Mouse (Mus musculus) midbrain, embryonic 14.5 days (tissue): Measurements from ENCODE around the gene Nbea. TPM values are rescaled to one million over a fixed set of nuclear protein-coding genes. Genes with fewer than 3 reads are reported as not detected.

ENCODE experiments used
- ATAC-seq: fragments of 200-750 bp; cut with Nextera tagmentation; 2 replicates; pipeline ENCODE4 v1.8.0; 2017; ENCODE audit warnings: moderate number of reproducible peaks, moderate library complexity; ENCODE audit not compliant: low FRiP score, low TSS enrichment
- DNase-seq: peaks from one replicate; pipeline ENCODE4 v3.0.0-alpha.2; 2015
- H3K27ac ChIP-seq: fragments of 300-500 bp; sonication (generic); replicated peaks from 2 replicates; pipeline ENCODE4 v1.5.1; 2014; ENCODE audit warnings: mild to moderate bottlenecking, low read depth, low read length, moderate library complexity
- H3K27me3 ChIP-seq: fragments of 300-500 bp; sonication (generic); 2 replicates; pipeline ENCODE4 v1.6.1; 2014; ENCODE audit warnings: low read length, control low read depth, mixed read lengths; ENCODE audit not compliant: control insufficient read depth, insufficient read depth
- H3K36me3 ChIP-seq: fragments of 300-500 bp; sonication (generic); 2 replicates; pipeline ENCODE4 v1.6.1; 2014; ENCODE audit warnings: low read length, control low read depth; ENCODE audit not compliant: control insufficient read depth, insufficient read depth
- H3K4me1 ChIP-seq: fragments of 300-500 bp; sonication (generic); 2 replicates; pipeline ENCODE4 v1.6.1; 2014; ENCODE audit warnings: mild to moderate bottlenecking, antibody characterized with exemption, low read length, control low read depth; ENCODE audit not compliant: control insufficient read depth, insufficient read depth
- H3K4me2 ChIP-seq: fragments of 300-500 bp; sonication (generic); 2 replicates; pipeline ENCODE4 v1.6.1; 2014; ENCODE audit warnings: mild to moderate bottlenecking, low read length, moderate library complexity
- H3K4me3 ChIP-seq: fragments of 300-500 bp; sonication (generic); replicated peaks from 2 replicates; pipeline ENCODE4 v1.5.1; 2014; ENCODE audit warnings: low read depth, low read length
- H3K9ac ChIP-seq: fragments of 300-500 bp; sonication (generic); replicated peaks from 2 replicates; pipeline ENCODE4 v1.6.1; 2014; ENCODE audit warnings: mild to moderate bottlenecking, low read length, moderate library complexity
- H3K9me3 ChIP-seq: fragments of 300-500 bp; sonication (generic); 2 replicates; pipeline ENCODE4 v1.6.1; 2016; ENCODE audit warnings: low read length, control low read depth, mixed read lengths; ENCODE audit not compliant: control insufficient read depth
- WGBS: fragments of 180-500 bp; shearing (Covaris S2); extraction: QIAGEN DNeasy Blood & Tissue Kit; methylation state at CpG from one replicate; pipeline ENCODE4 v1.1.7; 2014; 5-methylcytosine and 5-hydroxymethylcytosine counted together
- polyA plus RNA-seq: library from polyadenylated mRNA; unstranded; fragments of >200 nt; fragmentation: Nextera tagmentation; extraction: Ambion mirVana; gene quantifications from 2 replicates; pipeline ENCODE4 v1.2.1, GENCODE M21; 2014

Gene Nbea
- polyA plus RNA-seq, 1 experiment from 2014 or later, result 106 TPM

DNA sequence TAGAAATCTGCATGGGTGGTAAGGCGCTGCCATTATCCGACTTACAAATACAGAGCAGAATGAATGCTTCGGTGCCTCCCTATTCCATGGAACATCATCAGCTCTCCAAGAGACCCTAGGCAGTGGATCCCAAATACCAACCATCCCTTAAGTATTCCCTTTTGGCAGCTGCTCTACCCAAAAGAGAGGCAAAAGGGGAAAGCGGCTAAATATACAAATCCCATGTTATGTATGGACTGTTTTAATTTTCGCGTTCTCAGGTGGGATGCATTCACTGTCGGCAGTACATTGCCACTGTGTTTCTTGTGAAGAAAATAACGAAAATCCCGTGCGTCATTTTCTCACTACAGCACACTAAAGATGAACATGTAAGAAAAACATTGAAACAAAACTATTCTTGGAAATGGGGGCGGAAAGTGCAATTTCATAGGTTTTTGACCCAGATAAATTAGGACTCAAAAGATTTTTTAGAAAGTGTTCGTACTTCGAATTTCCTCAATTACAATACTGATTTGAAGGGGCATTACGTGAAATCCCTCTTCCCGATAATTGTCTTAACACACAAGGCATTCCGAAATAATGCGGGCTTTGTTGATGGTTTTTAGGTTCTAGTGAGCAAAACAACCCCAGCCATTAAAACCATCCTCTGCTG lies 396.5 kb downstream of the Nbea start:
- peak overlapping the region; percentile 97 for H3K9ac ChIP-seq
- no peaks in the 10 kb centered on the region for H3K9me3 ChIP-seq
- DNase-seq (peak; percentile 71), ATAC-seq (no peak)
- H3K27me3 ChIP-seq, result no peaks in the 10 kb centered on the region
- peak overlapping the region; percentile 48 for H3K4me3 ChIP-seq
- H3K4me2 ChIP-seq, result peak overlapping the region; percentile 81
- WGBS, result 4% methylated on average over 17 of the region's 17 CpGs
- no peaks in the 10 kb centered on the region for H3K36me3 ChIP-seq
- H3K27ac ChIP-seq, result peak overlapping the region; percentile 99
- H3K4me1 ChIP-seq, result peaks cover 22% of the 10 kb centered on the region

DNA sequence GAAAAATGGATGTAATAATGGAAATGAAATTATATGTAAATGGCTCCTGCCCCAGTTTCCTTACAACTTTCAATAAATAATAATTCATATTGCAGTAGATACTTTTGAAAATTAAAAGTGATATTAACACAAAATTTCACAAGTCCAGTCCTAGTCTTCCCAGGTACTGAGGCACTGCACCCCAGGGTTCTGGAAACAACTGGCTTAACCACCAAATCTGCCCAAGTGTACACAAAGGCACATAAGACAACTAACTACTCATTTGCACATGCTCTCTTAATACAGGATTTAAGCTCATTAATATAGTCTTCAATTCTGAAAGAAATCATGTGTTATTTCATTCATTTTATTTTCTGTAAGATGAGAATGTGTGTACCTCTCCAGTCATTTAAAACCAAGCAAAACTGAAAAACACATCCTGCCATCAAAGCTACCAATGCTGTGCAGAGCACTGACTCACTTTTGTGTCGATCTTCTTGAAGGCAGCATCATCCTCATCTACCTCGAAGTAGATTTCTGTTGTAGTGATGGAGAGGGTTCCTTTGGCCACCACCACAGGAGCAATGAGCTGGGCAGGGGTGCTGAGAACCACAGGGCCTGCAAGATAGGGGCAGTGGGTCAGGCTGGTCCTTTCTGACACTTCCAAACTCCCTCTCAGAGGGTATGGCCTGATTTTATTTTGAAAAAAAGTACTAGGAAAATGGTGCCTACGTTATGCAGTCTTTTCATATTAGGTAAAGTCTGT lies 397.3 kb downstream of the Nbea start:
- Histone ChIP-seq H3K27ac (peak overlapping the region; percentile 99), H3K4me3 (peak overlapping the region; percentile 48), H3K9me3 (no peaks in the 10 kb centered on the region), H3K27me3 (no peaks in the 10 kb centered on the region), H3K4me1 (peaks cover 30% of the 10 kb centered on the region), H3K36me3 (no peaks in the 10 kb centered on the region), H3K9ac (peak overlapping the region; percentile 97), H3K4me2 (peak overlapping the region; percentile 81)
- ATAC-seq, result no peak
- peak; percentile 62 for DNase-seq
- 9% methylated on average over 3 of the region's 3 CpGs for WGBS

DNA sequence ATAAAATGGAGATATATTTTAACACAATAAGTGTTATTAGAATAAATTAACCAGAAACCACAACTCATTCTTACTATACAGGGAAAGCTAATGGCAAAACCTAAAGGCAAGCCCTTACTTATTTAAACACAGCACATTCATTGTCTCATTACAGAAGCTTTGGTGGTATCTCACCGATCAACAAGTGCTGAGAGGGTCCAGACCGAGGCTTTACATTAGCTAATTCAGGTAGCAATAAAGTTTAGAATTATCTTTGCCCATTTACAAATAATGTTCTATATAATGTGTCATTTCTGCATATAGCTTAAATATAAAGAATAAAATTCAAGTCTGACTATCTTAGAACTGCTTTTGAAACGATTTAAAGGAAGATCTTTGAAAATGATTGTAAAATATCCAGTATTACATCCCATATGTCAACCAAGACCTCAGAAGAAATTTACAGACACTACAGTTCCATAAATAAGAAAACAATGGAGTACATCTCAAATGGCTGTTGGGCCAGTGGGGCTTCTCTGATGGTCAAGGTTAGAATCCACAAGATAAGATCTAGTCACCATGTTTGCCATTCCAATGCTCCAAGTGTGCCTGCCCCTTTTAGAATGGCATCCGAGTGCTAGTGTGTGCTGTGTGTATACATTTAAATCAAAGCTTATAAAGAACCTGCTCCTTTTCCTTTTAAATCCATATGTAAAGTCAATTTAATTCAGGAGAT lies 398.1 kb downstream of the Nbea start:
- peak; percentile 66 for DNase-seq
- peak overlapping the region; percentile 99 for H3K27ac ChIP-seq
- no peaks in the 10 kb centered on the region for H3K27me3 ChIP-seq

DNA sequence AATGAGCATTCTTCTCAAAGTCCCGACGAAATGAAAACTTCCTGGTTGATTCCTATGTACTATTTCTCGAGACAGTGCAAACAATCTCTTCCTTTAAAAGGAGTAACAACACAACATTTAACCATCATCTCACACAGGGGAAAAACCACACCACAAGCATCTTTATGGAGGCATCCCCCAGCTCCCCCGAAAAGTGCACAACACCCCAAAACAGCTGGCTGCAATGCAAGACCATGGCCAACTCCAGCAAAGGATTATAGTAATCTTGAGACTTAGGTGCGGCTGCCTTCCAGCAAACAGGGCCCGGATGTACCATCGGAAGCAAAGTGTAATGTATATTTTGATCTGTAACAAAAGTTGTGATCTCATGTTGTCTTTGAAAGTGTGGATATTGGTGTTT lies 399.4 kb downstream of the Nbea start:
- WGBS, result 5% methylated on average over 7 of the region's 7 CpGs
- peaks cover 36% of the 10 kb centered on the region for H3K4me1 ChIP-seq
- H3K36me3 ChIP-seq, result no peaks in the 10 kb centered on the region
- no peaks in the 10 kb centered on the region for H3K27me3 ChIP-seq
- H3K9ac ChIP-seq, result peak overlapping the region; percentile 93
- ATAC-seq (no peak), DNase-seq (peak; percentile 62)
- peak overlapping the region; percentile 70 for H3K4me3 ChIP-seq
- no peaks in the 10 kb centered on the region for H3K9me3 ChIP-seq
- peak overlapping the region; percentile 84 for H3K4me2 ChIP-seq
- H3K27ac ChIP-seq, result peak overlapping the region; percentile 98

More for the DNA sequence above, 398.1 kb downstream of the Nbea start:
- no peaks in the 10 kb centered on the region for H3K36me3 ChIP-seq
- ATAC-seq, result no peak
- 19% methylated on average over 4 of the region's 4 CpGs for WGBS
- H3K4me2 ChIP-seq, result peak overlapping the region; percentile 81
- no peaks in the 10 kb centered on the region for H3K9me3 ChIP-seq
- peaks cover 36% of the 10 kb centered on the region for H3K4me1 ChIP-seq
- H3K9ac ChIP-seq, result peak overlapping the region; percentile 97
- peak overlapping the region; percentile 48 for H3K4me3 ChIP-seq

DNA sequence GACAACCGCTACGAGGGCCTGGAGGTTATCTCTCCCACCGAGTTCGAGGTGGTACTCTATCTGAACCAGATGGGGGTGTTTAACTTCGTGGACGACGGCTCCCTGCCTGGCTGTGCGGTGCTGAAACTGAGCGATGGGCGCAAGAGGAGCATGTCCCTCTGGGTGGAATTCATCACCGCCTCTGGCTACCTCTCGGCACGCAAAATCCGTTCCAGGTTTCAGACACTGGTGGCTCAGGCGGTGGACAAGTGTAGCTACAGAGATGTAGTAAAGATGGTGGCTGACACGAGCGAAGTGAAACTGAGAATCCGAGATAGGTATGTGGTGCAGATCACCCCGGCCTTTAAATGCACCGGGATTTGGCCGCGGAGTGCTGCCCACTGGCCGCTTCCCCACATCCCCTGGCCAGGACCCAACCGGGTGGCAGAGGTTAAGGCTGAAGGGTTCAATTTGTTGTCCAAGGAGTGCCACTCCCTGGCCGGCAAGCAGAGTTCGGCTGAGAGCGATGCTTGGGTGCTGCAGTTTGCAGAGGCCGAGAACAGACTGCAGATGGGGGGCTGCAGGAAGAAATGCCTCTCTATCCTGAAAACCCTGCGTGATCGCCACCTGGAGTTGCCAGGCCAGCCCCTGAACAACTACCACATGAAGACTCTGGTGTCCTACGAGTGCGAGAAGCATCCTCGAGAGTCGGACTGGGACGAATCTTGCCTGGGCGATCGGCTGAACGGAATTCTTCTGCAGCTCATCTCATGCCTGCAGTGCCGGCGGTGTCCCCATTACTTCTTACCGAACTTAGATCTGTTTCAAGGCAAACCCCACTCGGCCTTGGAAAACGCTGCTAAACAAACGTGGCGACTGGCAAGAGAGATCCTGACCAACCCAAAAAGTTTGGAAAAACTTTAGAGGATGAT lies 400.1 kb downstream of the Nbea start:
- H3K4me3 ChIP-seq, result peak overlapping the region; percentile 70
- peak overlapping the region; percentile 93 for H3K9ac ChIP-seq
- H3K27me3 ChIP-seq, result no peaks in the 10 kb centered on the region
- peak overlapping the region; percentile 84 for H3K4me2 ChIP-seq
- ATAC-seq, result no peak
- H3K27ac ChIP-seq, result peak overlapping the region; percentile 98
- no peaks in the 10 kb centered on the region for H3K36me3 ChIP-seq
- H3K9me3 ChIP-seq, result no peaks in the 10 kb centered on the region
- peaks cover 32% of the 10 kb centered on the region for H3K4me1 ChIP-seq
- peak; percentile 66 for DNase-seq
- WGBS, result 4% methylated on average over 45 of the region's 45 CpGs

DNA sequence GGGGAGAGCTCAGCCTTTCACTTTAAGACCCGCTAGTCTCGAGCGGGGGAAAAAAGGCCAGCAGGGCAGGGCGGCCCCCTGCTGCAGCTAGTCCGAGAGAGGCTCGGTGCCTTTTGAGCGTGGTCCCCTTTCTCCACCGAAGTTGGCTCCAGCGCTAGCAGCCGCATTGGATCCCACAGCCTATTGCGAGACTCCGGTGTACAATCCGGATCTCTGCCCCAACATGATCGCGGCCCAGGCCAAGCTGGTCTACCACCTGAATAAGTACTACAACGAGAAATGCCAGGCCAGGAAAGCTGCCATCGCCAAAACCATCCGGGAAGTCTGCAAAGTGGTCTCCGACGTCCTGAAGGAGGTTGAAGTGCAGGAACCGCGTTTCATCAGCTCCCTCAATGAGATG lies 400.7 kb downstream of the Nbea start:
- DNase-seq (peak; percentile 67), ATAC-seq (no peak)
- H3K9ac ChIP-seq, result peak overlapping the region; percentile 93
- peaks cover 37% of the 10 kb centered on the region for H3K4me1 ChIP-seq
- peak overlapping the region; percentile 84 for H3K4me2 ChIP-seq
- no peaks in the 10 kb centered on the region for H3K9me3 ChIP-seq
- no peaks in the 10 kb centered on the region for H3K36me3 ChIP-seq
- peak overlapping the region; percentile 98 for H3K27ac ChIP-seq
- peak overlapping the region; percentile 70 for H3K4me3 ChIP-seq
- 2% methylated on average over 22 of the region's 22 CpGs for WGBS
- H3K27me3 ChIP-seq, result no peaks in the 10 kb centered on the region

DNA sequence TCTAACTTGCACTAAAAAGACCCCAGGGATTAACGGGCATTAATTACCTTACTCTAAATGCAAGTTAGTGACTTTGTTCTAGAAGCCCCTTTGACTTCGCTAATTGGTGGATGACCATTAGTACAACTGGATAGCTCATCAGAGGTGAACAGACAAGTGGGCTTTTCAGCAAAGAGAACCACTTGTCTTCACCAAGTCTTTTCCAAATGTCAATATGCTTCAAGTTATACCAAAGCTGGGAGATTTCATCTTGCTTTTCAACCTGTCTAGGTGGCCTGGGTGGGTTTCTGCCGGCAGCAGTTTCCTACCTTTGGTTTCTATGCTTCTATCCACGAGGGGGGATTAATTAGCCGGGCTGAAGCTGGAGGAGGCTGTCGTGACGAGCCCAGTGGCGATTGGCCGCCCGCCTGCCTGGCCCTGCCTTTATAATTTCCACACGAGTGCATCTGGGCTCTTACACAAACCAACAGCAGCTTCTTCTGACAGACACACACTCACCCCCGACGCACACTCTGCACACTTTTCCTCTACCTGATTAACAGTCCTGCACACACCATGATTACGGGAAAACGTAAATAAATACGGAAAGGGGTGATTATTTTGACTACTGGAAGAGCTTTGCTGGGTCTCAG lies 401.3 kb downstream of the Nbea start, which contains the start of gene Mab21l1:
Gene Mab21l1, plus strand, starts transcription at position 455 of the 632 bp plus-strand sequence.
- Histone ChIP-seq H3K9ac (peak within 1 kb of the TSS; percentile 93), H3K27me3 (no peaks in the 10 kb centered on the region), H3K27ac (peak within 1 kb of the TSS; percentile 98), H3K4me2 (peak within 1 kb of the TSS; percentile 84), H3K36me3 (no peaks in the 10 kb centered on the region), H3K4me1 (peaks cover 40% of the 10 kb centered on the region), H3K9me3 (no peaks in the 10 kb centered on the region), H3K4me3 (peak within 1 kb of the TSS; percentile 70)
- DNase-seq, result peak; percentile 89
- WGBS, result 2% methylated on average over 16 of the region's 16 CpGs
- peak; percentile 76 for ATAC-seq
